Mouse (Mus musculus) liver (tissue): ENCODE data around the gene Chkb.

ENCODE experiments used
- DNase-seq: peaks from one replicate; pipeline ENCODE4 v3.0.0-alpha.2; 2020; ENCODE audit warnings: mixed read lengths

Gene Chkb

GRCm38 (mm10) chr15:89429352-89430221, at the start of gene Chkb, which contains the start of the genes C730034F03Rik and Gm44502:
Gene Chkb (minus strand): TSS chr15:89429908.
Gene C730034F03Rik (plus strand): TSS chr15:89429589.
Gene Gm44502 (minus strand): TSS chr15:89429696.
- peak; percentile 94 for DNase-seq

GRCm38 (mm10) chr15:89478622-89479021, 48.9 kb upstream of the Chkb start:
- DNase-seq: no peak

GRCm38 (mm10) chr15:89477806-89478205, 48.1 kb upstream of the Chkb start:
- DNase-seq: no peak

- DNase-seq: no peak
Measured at GRCm38 (mm10) chr15:89477091-89477491, 47.4 kb upstream of the Chkb start, which contains the start of gene Arsa. Gene Arsa (minus strand): TSS chr15:89477425.

GRCm38 (mm10) chr15:89476475-89476815, 46.7 kb upstream of the Chkb start:
- no peak for DNase-seq

- DNase-seq: peak; percentile 95
Measured at GRCm38 (mm10) chr15:89475611-89476474, 46.1 kb upstream of the Chkb start.

GRCm38 (mm10) chr15:89475293-89475600, 45.5 kb upstream of the Chkb start:
- no peak for DNase-seq

GRCm38 (mm10) chr15:89474596-89475292, 45.0 kb upstream of the Chkb start:
- no peak for DNase-seq

GRCm38 (mm10) chr15:89473921-89474320, 44.2 kb upstream of the Chkb start:
- DNase-seq: no peak

GRCm38 (mm10) chr15:89473370-89473769, 43.7 kb upstream of the Chkb start:
- DNase-seq: no peak

GRCm38 (mm10) chr15:89471476-89471875, 41.8 kb upstream of the Chkb start:
- DNase-seq: no peak

- no peak for DNase-seq
Measured at GRCm38 (mm10) chr15:89468577-89468976, 38.9 kb upstream of the Chkb start.

GRCm38 (mm10) chr15:89465052-89465451, 35.3 kb upstream of the Chkb start:
- DNase-seq: no peak

GRCm38 (mm10) chr15:89463334-89464235, 33.9 kb upstream of the Chkb start:
- no peak for DNase-seq

- DNase-seq: no peak
Measured at GRCm38 (mm10) chr15:89462176-89462575, 32.5 kb upstream of the Chkb start.

GRCm38 (mm10) chr15:89461321-89461720, 31.6 kb upstream of the Chkb start:
- no peak for DNase-seq

GRCm38 (mm10) chr15:89460298-89460697, 30.6 kb upstream of the Chkb start:
- DNase-seq: no peak

GRCm38 (mm10) chr15:89459821-89460220, 30.1 kb upstream of the Chkb start:
- DNase-seq: no peak

- DNase-seq: no peak
Measured at GRCm38 (mm10) chr15:89458942-89459341, 29.2 kb upstream of the Chkb start.

GRCm38 (mm10) chr15:89455642-89456041, 25.9 kb upstream of the Chkb start:
- no peak for DNase-seq

GRCm38 (mm10) chr15:89454857-89455256, 25.1 kb upstream of the Chkb start:
- DNase-seq: no peak

- DNase-seq: no peak
Measured at GRCm38 (mm10) chr15:89453865-89454478, 24.3 kb upstream of the Chkb start, which contains the start of gene Mapk8ip2. Gene Mapk8ip2 (plus strand): TSS chr15:89453913.
